Mouse (Mus musculus) heart, embryonic 11.5 days (tissue): ENCODE data around the gene Nup107. TPM values are rescaled to one million over a fixed set of nuclear protein-coding genes. Genes with fewer than 3 reads are reported as not detected.

Experiments
- ATAC-seq: fragments of 200-750 bp; cut with Nextera tagmentation; replicated peaks from 2 replicates; pipeline ENCODE4 v1.8.0; 2017; ENCODE audit warnings: moderate library complexity; ENCODE audit not compliant: insufficient number of reproducible peaks, low FRiP score, low TSS enrichment
- H3K27ac ChIP-seq: fragments of 300-500 bp; sonication (generic); 2 replicates; pipeline ENCODE4 v1.5.1; 2014; ENCODE audit warnings: mild to moderate bottlenecking, low read depth, low read length
- H3K27me3 ChIP-seq: fragments of 300-500 bp; sonication (generic); 2 replicates; pipeline ENCODE4 v1.6.1; 2014; ENCODE audit warnings: mild to moderate bottlenecking, low read length, mixed read lengths; ENCODE audit not compliant: control insufficient read depth, insufficient read depth
- H3K36me3 ChIP-seq: fragments of 300-500 bp; sonication (generic); 2 replicates; pipeline ENCODE4 v1.6.1; 2014; ENCODE audit warnings: mild to moderate bottlenecking, low read length, moderate library complexity, mixed read lengths; ENCODE audit not compliant: control insufficient read depth, insufficient read depth
- H3K4me1 ChIP-seq: fragments of 300-500 bp; sonication (generic); 2 replicates; pipeline ENCODE4 v1.6.1; 2014; ENCODE audit warnings: low read length; ENCODE audit not compliant: control insufficient read depth, insufficient read depth
- H3K4me2 ChIP-seq: fragments of 300-500 bp; sonication (generic); 2 replicates; pipeline ENCODE4 v1.6.1; 2014; ENCODE audit warnings: mild to moderate bottlenecking, moderate library complexity
- H3K4me3 ChIP-seq: fragments of 300-500 bp; sonication (generic); 2 replicates; pipeline ENCODE4 v1.5.1; 2014; ENCODE audit warnings: low read depth, low read length
- H3K9ac ChIP-seq: fragments of 300-500 bp; sonication (generic); 2 replicates; pipeline ENCODE4 v1.6.1; 2014; ENCODE audit warnings: mild to moderate bottlenecking, low read depth, low read length, moderate library complexity
- H3K9me3 ChIP-seq: fragments of 300-500 bp; sonication (generic); replicated peaks from 2 replicates; pipeline ENCODE4 v1.6.1; 2016; ENCODE audit warnings: low read length; ENCODE audit not compliant: control insufficient read depth
- WGBS: fragments of 180-500 bp; shearing (Covaris S2); extraction: QIAGEN DNeasy Blood & Tissue Kit; methylation state at CpG from one replicate; pipeline ENCODE4 v1.1.7; 2014; ENCODE audit not compliant: insufficient replicate concordance; 5-methylcytosine and 5-hydroxymethylcytosine counted together
- polyA plus RNA-seq: library from polyadenylated mRNA; unstranded; fragments of >200 nt; fragmentation: Nextera tagmentation; extraction: Ambion mirVana; gene quantifications from 2 replicates; pipeline ENCODE4 v1.2.1, GENCODE M21; 2014

Nup107 gene
- polyA plus RNA-seq, 1 experiment from 2014 or later: 56.3 TPM

DNA sequence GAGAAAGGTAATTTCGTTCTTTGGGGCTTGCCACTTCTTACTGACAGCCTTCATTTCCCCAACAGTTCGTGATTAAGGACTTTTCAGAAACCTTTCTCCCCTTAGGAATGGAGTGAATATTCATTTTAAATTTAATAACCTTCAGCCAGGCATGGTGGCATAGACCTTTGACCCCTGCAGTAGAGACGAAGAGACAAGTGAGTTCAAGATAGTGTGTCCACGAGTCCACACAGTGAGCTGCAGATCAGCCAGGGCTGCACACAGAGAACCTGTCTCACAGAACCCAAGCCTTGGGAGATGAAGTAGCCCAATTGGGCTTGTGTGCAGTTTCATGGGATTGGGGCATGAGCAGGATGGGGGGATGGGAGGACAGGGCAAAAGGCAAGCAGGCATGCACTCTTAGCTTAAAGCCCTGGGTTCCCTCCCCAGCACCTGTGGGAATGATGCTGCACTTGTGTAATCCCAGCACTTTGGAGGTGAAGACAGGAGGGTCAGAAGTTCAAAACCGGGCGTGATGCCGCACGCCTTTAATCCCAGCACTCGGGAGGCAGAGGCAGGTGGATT lies 80.2 kb downstream of the Nup107 start:
- ATAC-seq: no peak
- Histone ChIP-seq H3K9me3 (no peaks in the 10 kb centered on the region), H3K4me2 (no peak overlapping the region), H3K27ac (no peak overlapping the region), H3K4me3 (no peak overlapping the region), H3K4me1 (peaks cover 6% of the 10 kb centered on the region), H3K9ac (no peak overlapping the region), H3K36me3 (0 out of 2 replicates have a peak, but pooled peaks cover 1% of the 10 kb centered on the region), H3K27me3 (no peaks in the 10 kb centered on the region)
- WGBS: 81% methylated on average over 9 of the region's 9 CpGs

- Histone ChIP-seq H3K9ac (peak overlapping the region; percentile 100), H3K4me1 (peaks cover 6% of the 10 kb centered on the region), H3K27ac (no peak overlapping the region), H3K9me3 (no peaks in the 10 kb centered on the region), H3K4me3 (peak overlapping the region; percentile 91), H3K4me2 (peak overlapping the region; percentile 71), H3K27me3 (no peaks in the 10 kb centered on the region), H3K36me3 (peaks cover 7% of the 10 kb centered on the region; the same call in 1 of the 2 replicates)
- WGBS: 63% methylated on average over 5 of the region's 5 CpGs
- ATAC-seq: no peak
Observed at GRCm38 (mm10) chr10:117711408-117711807, 81.1 kb downstream of the Nup107 start.

GRCm38 (mm10) chr10:117710604-117711141 lies 81.8 kb downstream of the Nup107 start, which contains the start of gene Mdm2:
TSS of gene Mdm2 (minus strand) at chr10:117710758.
- H3K27ac ChIP-seq: peak within 1 kb of the TSS; percentile 99
- peak within 1 kb of the TSS; percentile 100 for H3K9ac ChIP-seq
- H3K4me1 ChIP-seq: peaks cover 6% of the 10 kb centered on the region
- peak within 1 kb of the TSS; percentile 71 for H3K4me2 ChIP-seq
- H3K9me3 ChIP-seq: no peaks in the 10 kb centered on the region
- peak within 1 kb of the TSS; percentile 91 for H3K4me3 ChIP-seq
- ATAC-seq: peak; percentile 92
- WGBS: under 1% methylated on average over 50 of the region's 52 CpGs
- H3K27me3 ChIP-seq: no peaks in the 10 kb centered on the region
- H3K36me3 ChIP-seq: peaks cover 7% of the 10 kb centered on the region; the same call in 1 of the 2 replicates

GRCm38 (mm10) chr10:117709930-117710603 lies 82.4 kb downstream of the Nup107 start:
- H3K4me2 ChIP-seq: peak overlapping the region; percentile 71
- peak overlapping the region; percentile 100 for H3K9ac ChIP-seq
- H3K27ac ChIP-seq: peak overlapping the region; percentile 99
- peak; percentile 85 for ATAC-seq
- no peaks in the 10 kb centered on the region for H3K9me3 ChIP-seq
- under 1% methylated on average over 65 of the region's 71 CpGs for WGBS
- peak overlapping the region; percentile 91 for H3K4me3 ChIP-seq
- peaks cover 6% of the 10 kb centered on the region for H3K4me1 ChIP-seq
- peaks cover 12% of the 10 kb centered on the region for H3K36me3 ChIP-seq
- H3K27me3 ChIP-seq: no peaks in the 10 kb centered on the region

- peaks cover 17% of the 10 kb centered on the region for H3K36me3 ChIP-seq
- WGBS: 45% methylated on average over 12 of the region's 12 CpGs
- peak overlapping the region; percentile 91 for H3K4me3 ChIP-seq
- peak overlapping the region; percentile 71 for H3K4me2 ChIP-seq
- H3K4me1 ChIP-seq: peaks cover 6% of the 10 kb centered on the region
- peak overlapping the region; percentile 99 for H3K27ac ChIP-seq
- peak overlapping the region; percentile 100 for H3K9ac ChIP-seq
- H3K9me3 ChIP-seq: no peaks in the 10 kb centered on the region
- no peaks in the 10 kb centered on the region for H3K27me3 ChIP-seq
- no peak for ATAC-seq
Observed at GRCm38 (mm10) chr10:117709326-117709830, 83.1 kb downstream of the Nup107 start.

- no peak for ATAC-seq
- Histone ChIP-seq H3K9ac (no peak overlapping the region), H3K27ac (no peak overlapping the region), H3K4me1 (peaks cover 6% of the 10 kb centered on the region), H3K4me2 (peak overlapping the region; percentile 71), H3K36me3 (peaks cover 18% of the 10 kb centered on the region), H3K27me3 (no peaks in the 10 kb centered on the region), H3K4me3 (peak overlapping the region; percentile 91), H3K9me3 (no peaks in the 10 kb centered on the region)
- 86% methylated on average over 9 of the region's 9 CpGs for WGBS
Observed at GRCm38 (mm10) chr10:117708856-117709255, 83.6 kb downstream of the Nup107 start.

- Histone ChIP-seq H3K4me3 (no peak overlapping the region), H3K36me3 (peaks cover 18% of the 10 kb centered on the region), H3K4me2 (no peak overlapping the region), H3K4me1 (peaks cover 6% of the 10 kb centered on the region), H3K9me3 (no peaks in the 10 kb centered on the region), H3K27ac (no peak overlapping the region), H3K27me3 (no peaks in the 10 kb centered on the region), H3K9ac (no peak overlapping the region)
- ATAC-seq: no peak
- WGBS: 98% methylated on average over 2 of the region's 2 CpGs
Observed at GRCm38 (mm10) chr10:117708376-117708775, 84.1 kb downstream of the Nup107 start.

DNA sequence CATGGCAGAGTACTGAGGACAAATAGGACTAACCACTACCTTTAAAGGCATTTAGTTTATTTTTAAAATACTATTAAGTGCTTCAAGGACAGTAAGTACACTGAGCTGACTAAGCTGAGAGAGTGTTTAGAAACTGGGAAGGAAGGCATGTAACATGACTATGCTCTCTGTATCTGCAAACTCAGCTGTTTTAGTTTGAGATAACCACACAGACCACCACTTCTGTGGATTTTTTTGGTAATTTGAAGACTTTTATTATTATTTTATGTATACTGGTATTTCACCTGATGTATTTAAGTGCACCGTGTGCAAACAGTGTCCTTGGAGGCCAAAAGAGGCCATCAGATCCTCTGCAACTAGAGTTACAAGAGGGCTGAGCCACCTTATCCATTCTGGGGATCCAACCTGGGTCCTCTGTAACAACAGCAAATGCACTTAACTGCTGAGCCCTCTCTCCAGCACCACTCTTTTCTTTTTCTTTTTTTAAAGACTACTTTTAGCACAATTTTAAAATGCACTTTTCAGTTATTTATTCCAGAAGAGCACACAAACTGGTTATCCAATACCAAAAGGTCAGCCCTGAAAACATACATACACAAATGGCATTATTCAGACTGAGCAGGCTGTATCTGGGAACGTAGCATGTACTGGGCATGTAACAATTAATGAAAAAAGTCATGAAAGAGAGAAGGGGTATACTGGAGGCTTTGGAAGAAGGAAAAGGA lies 85.2 kb downstream of the Nup107 start:
- no peak overlapping the region for H3K27ac ChIP-seq
- no peaks in the 10 kb centered on the region for H3K27me3 ChIP-seq
- H3K9me3 ChIP-seq: no peaks in the 10 kb centered on the region
- WGBS: 88% methylated on average over 2 of the region's 2 CpGs
- no peak overlapping the region for H3K9ac ChIP-seq
- H3K4me2 ChIP-seq: no peak overlapping the region
- peaks cover 6% of the 10 kb centered on the region for H3K4me1 ChIP-seq
- H3K36me3 ChIP-seq: peaks cover 24% of the 10 kb centered on the region
- no peak overlapping the region for H3K4me3 ChIP-seq
- ATAC-seq: no peak
